Mouse (Mus musculus): ENCODE measurements at regions not wholly inside any gene's neighbourhood (a gene's known extent, or its start where the extent isn't known, plus 50 kb on each side); places are given as distances from the start of the nearest gene placed in this dataset.
A peak's percentile ranks its signal among the peaks of the same experiment; 100 is the strongest.

GRCm38 (mm10) chr3:131998838-131999613 lies 86.1 kb upstream of the Dkk2 start:
- no peak for ATAC-seq (replicated peaks; ENCODE audit: low read depth, poor library complexity, severe bottlenecking)

- no peak for ATAC-seq (replicated peaks; ENCODE audit: low read depth, poor library complexity, severe bottlenecking)
Measured at GRCm38 (mm10) chr3:132006191-132006590, 78.9 kb upstream of the Dkk2 start.

GRCm38 (mm10) chr3:132006912-132007311 lies 78.2 kb upstream of the Dkk2 start:
- no peak for ATAC-seq (replicated peaks; ENCODE audit: low read depth, poor library complexity, severe bottlenecking)

- ATAC-seq (replicated peaks; ENCODE audit: low read depth, poor library complexity, severe bottlenecking) = no peak
Measured at GRCm38 (mm10) chr3:132007356-132007755, 77.7 kb upstream of the Dkk2 start.

- no peak for ATAC-seq (replicated peaks; ENCODE audit: low read depth, poor library complexity, severe bottlenecking)
Measured at GRCm38 (mm10) chr3:132015205-132015604, 69.9 kb upstream of the Dkk2 start.

GRCm38 (mm10) chr3:132017485-132018261 lies 67.4 kb upstream of the Dkk2 start:
- ATAC-seq (replicated peaks; ENCODE audit: low read depth, poor library complexity, severe bottlenecking) = no peak

GRCm38 (mm10) chr3:132018505-132018904 lies 66.6 kb upstream of the Dkk2 start:
- ATAC-seq (replicated peaks; ENCODE audit: low read depth, poor library complexity, severe bottlenecking) = no peak

GRCm38 (mm10) chr3:132022032-132022431 lies 63.1 kb upstream of the Dkk2 start:
- peak; percentile 56 for ATAC-seq (replicated peaks; ENCODE audit: low read depth, poor library complexity, severe bottlenecking)

GRCm38 (mm10) chr3:132023342-132023741 lies 61.8 kb upstream of the Dkk2 start:
- no peak for ATAC-seq (replicated peaks; ENCODE audit: low read depth, poor library complexity, severe bottlenecking)

- ATAC-seq (replicated peaks; ENCODE audit: low read depth, poor library complexity, severe bottlenecking) = peak; percentile 87
Measured at GRCm38 (mm10) chr3:132029112-132029511, 56.0 kb upstream of the Dkk2 start.

GRCm38 (mm10) chr3:132033078-132033713 lies 51.9 kb upstream of the Dkk2 start:
- no peak for ATAC-seq (replicated peaks; ENCODE audit: low read depth, poor library complexity, severe bottlenecking)

GRCm38 (mm10) chr3:132035176-132035575 lies 49.9 kb upstream of the Dkk2 start:
- ATAC-seq (replicated peaks; ENCODE audit: low read depth, poor library complexity, severe bottlenecking) = peak; percentile 83
